In the genomic region with DNA sequence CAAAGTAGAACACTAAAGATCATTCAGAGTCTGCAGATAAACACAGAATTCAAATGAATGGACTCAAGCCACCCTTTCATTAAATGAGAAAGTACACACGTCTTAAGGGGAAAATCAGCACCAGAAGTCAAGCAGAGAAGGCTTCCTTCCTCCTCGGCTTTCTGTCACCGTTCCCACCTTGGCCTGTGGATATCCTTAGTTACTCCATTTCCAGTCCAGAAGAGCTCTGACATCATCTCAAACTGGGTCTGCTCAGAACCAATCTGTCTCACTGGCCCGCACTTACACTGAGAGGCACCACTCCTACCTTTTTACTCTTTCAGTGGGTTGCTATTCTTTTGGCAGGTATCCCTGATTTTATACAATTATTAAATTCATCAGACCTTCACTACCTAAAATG, we compare ENCODE assay signal across 19 mouse cellular contexts.
"Had no signal": no experiment of that assay in that cellular context is flagged by ENCODE, and none has a peak within 500 bp of the region (broad histone marks: within the 10 kb centered on the region; RNA-seq: fewer than 3 reads in every experiment).

No protein-coding gene starts in this region.

- H3K4me1 ChIP-seq: kidney, embryonic 15.5 days; limb, embryonic 12.5 days; midbrain, embryonic 15.5 days had no signal

- H3K27ac ChIP-seq: kidney, embryonic 15.5 days; limb, embryonic 12.5 days; liver, embryonic 13.5 days; lung, embryonic 15.5 days; macrophage; midbrain, embryonic 15.5 days; neural tube, embryonic 13.5 days; stomach, postnatal 0 days had no signal

- H3K27me3 ChIP-seq: kidney, embryonic 15.5 days; limb, embryonic 12.5 days; liver, embryonic 13.5 days; lung, embryonic 15.5 days; megakaryocyte, embryonic 14.5 days; midbrain, embryonic 15.5 days; neural tube, embryonic 13.5 days had no signal

- DNase-seq: kidney, postnatal 14 days; layer of hippocampus, adult 9-11 months; layer of hippocampus, postnatal 36 days; liver; liver, embryonic 13.5 days; liver, postnatal 0 days; lung, postnatal 14 days; right cerebral cortex, adult 18-20 months; right cerebral cortex, postnatal 25 days; thymus, adult 18-20 months; thymus, postnatal 25 days had no signal

- H3K4me3 ChIP-seq: kidney, embryonic 15.5 days; limb, embryonic 12.5 days; liver, embryonic 13.5 days; lung, embryonic 15.5 days; megakaryocyte, embryonic 14.5 days; midbrain, embryonic 15.5 days; neural tube, embryonic 13.5 days had no signal
